Mouse (Mus musculus) midbrain, embryonic 10.5 days (tissue): Measurements from ENCODE around the gene Tpra1. TPM values are rescaled to one million over a fixed set of nuclear protein-coding genes. Genes with fewer than 3 reads are reported as not detected.
A peak's percentile ranks its signal among the peaks of the same experiment; 100 is the strongest.

Experiments
- DNase-seq: peaks from one replicate; pipeline ENCODE4 v3.0.0-alpha.2; 2017; ENCODE audit warnings: low spot score
- H3K27ac ChIP-seq: fragments of 300-500 bp; sonication (generic); replicated peaks from 2 replicates; pipeline ENCODE4 v1.5.1; 2016; ENCODE audit warnings: mild to moderate bottlenecking
- H3K27me3 ChIP-seq: fragments of 300-500 bp; sonication (generic); 2 replicates; pipeline ENCODE4 v1.6.1; 2016; ENCODE audit warnings: low read depth, mild to moderate bottlenecking; ENCODE audit not compliant: poor library complexity, severe bottlenecking
- H3K36me3 ChIP-seq: fragments of 300-500 bp; sonication (generic); 2 replicates; pipeline ENCODE4 v1.6.1; 2016; ENCODE audit warnings: mild to moderate bottlenecking, moderate library complexity
- H3K4me1 ChIP-seq: fragments of 300-500 bp; sonication (generic); 2 replicates; pipeline ENCODE4 v1.6.1; 2016
- H3K4me3 ChIP-seq: fragments of 300-500 bp; sonication (generic); 2 replicates; pipeline ENCODE4 v1.5.1; 2016; ENCODE audit warnings: mild to moderate bottlenecking, moderate library complexity
- H3K9me3 ChIP-seq: fragments of 300-500 bp; sonication (generic); replicated peaks from 2 replicates; pipeline ENCODE4 v1.6.1; 2016; ENCODE audit warnings: mild to moderate bottlenecking
- WGBS: fragments of 180-500 bp; shearing (Covaris S2); methylation state at CpG from one replicate; pipeline ENCODE4 v1.1.7; 2016; 5-methylcytosine and 5-hydroxymethylcytosine counted together
- polyA plus RNA-seq: library from polyadenylated mRNA; unstranded; fragments of >200 nt; fragmentation: Nextera tagmentation; extraction: Ambion mirVana; gene quantifications from 2 replicates; pipeline ENCODE4 v1.2.1, GENCODE M21; 2016

The Tpra1 gene
- polyA plus RNA-seq, 1 experiment from 2014 or later, result 57.6 TPM

GRCm38 (mm10) chr6:88914799-88915198, 12.7 kb downstream of the Tpra1 start:
- H3K36me3 ChIP-seq, result peaks cover 32% of the 10 kb centered on the region
- no peak overlapping the region for H3K4me3 ChIP-seq
- no peak for DNase-seq
- H3K9me3 ChIP-seq, result no peaks in the 10 kb centered on the region
- H3K27me3 ChIP-seq, result no peaks in the 10 kb centered on the region
- H3K27ac ChIP-seq, result no peak overlapping the region
- no peaks in the 10 kb centered on the region for H3K4me1 ChIP-seq
- 77% methylated on average over 5 of the region's 5 CpGs for WGBS

DNA sequence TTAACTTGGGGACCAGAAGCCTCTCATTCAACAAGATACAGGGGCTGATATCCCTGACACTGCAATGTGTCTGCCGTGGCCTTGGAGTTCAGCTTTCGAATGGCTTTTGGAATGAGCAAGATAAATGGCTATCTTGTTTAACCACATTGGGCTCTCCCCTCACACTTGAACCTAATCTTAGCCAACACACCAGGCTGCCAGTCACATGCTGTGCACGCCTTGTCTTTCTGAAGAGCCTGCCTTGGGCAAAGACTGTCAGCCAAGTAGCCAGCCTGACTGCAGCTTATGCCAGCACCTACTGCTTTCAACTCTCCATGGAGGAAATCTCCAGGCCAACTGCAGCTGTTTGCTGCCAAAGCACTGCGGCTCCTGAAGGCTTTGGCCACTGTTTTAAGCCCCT, 13.5 kb downstream of the Tpra1 start:
- Histone ChIP-seq H3K9me3 (no peaks in the 10 kb centered on the region), H3K36me3 (peaks cover 25% of the 10 kb centered on the region), H3K27me3 (no peaks in the 10 kb centered on the region), H3K4me3 (no peak overlapping the region), H3K4me1 (no peaks in the 10 kb centered on the region), H3K27ac (0 out of 2 replicates have a peak overlapping the region, but pooled peaks have one; percentile 28)
- DNase-seq, result no peak
- WGBS, result 87% methylated on average over 4 of the region's 4 CpGs

DNA sequence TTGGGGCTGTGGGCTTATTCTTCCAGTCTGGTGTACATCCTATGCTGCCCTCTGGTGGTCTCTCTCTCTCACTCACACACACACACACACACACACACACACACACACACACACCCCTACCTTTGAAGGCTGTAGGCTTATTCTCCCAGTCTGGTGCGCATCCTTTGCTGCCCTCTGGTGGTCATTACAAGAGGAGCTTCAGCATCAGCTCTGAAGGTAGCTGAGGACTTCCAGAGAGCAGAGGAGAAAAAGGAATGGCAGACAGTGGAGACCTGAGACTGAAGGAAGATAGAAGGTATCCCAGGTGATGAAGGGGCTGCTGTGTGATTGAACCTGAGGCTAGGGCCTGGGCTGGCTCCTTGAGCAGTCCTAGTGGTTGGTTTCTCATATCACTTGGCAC, 14.1 kb downstream of the Tpra1 start:
- no peak overlapping the region for H3K27ac ChIP-seq
- no peak for DNase-seq
- WGBS, result 50% methylated on average over 1 of the region's 1 CpGs
- H3K9me3 ChIP-seq, result no peaks in the 10 kb centered on the region
- H3K36me3 ChIP-seq, result peaks cover 18% of the 10 kb centered on the region
- H3K4me1 ChIP-seq, result no peaks in the 10 kb centered on the region
- no peak overlapping the region for H3K4me3 ChIP-seq
- H3K27me3 ChIP-seq, result no peaks in the 10 kb centered on the region

DNA sequence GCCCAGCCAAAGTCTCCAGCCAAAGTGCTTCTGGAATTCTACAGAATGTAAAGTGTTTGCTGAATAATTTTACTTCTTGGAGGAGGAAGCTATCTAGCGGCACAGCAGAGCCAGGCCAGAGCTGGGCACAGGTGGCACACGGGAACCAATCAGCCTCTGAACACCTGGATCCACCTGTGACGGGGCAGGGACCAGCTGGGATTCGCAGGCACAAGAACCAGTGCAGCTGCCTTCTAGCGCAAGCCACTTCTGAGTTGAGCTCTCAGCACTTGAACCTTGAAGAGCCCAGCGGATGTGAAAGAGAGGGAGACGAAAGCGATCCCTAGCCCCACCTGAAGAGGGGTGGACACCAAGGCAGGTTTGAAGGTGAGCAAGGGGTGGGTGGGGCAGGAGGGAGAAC, 16.8 kb downstream of the Tpra1 start:
- Histone ChIP-seq H3K27me3 (no peaks in the 10 kb centered on the region), H3K4me1 (peaks cover 3% of the 10 kb centered on the region), H3K4me3 (no peak overlapping the region), H3K9me3 (no peaks in the 10 kb centered on the region), H3K36me3 (no peaks in the 10 kb centered on the region), H3K27ac (no peak overlapping the region; the same call in 1 of the 2 replicates)
- no peak for DNase-seq
- 81% methylated on average over 8 of the region's 8 CpGs for WGBS

DNA sequence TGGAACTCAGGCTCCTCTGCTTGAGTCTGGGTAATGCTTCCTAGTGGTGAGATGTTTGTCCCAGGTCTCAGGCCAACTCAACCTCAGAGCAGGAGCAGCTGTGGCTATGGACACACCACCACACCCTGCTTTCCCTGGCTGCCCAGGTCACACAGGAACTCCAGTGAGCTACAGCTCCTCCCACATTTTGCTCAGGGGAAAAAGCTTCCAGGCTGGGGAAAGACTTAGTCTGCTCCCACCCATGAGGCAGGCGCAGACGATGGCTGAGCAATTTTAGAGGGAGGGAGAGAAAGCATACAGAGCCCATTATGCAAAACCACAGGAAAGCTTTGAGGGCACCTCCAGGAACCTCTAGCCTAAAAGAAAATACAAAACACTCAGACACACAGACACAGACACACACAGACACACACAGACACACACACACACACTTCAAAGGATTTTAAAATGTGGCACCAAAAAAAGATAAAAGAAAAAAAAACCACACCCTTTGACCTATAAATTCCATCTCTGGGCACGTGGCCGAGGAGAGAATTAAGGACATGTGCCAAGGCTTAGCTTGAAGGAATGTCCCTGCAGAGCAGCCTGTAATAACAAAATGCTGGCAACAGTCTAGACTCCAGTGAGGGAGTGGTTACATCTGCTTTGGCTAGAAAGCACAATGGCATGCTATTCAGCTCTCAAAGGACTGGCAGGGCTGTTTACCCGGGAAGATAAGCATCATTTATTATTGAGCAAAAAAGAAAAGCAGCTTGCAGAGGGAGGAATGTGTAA, 22.6 kb downstream of the Tpra1 start:
- H3K4me1 ChIP-seq, result peaks cover 61% of the 10 kb centered on the region
- H3K27me3 ChIP-seq, result 0 out of 2 replicates have a peak, but pooled peaks cover 6% of the 10 kb centered on the region
- no peaks in the 10 kb centered on the region for H3K9me3 ChIP-seq
- no peak overlapping the region for H3K4me3 ChIP-seq
- peak; percentile 54 for DNase-seq
- H3K36me3 ChIP-seq, result no peaks in the 10 kb centered on the region
- 2% methylated on average over 5 of the region's 5 CpGs for WGBS
- H3K27ac ChIP-seq, result peak overlapping the region; percentile 90

GRCm38 (mm10) chr6:88925640-88926205, 23.7 kb downstream of the Tpra1 start:
- H3K27ac ChIP-seq, result peak overlapping the region; percentile 90
- H3K36me3 ChIP-seq, result no peaks in the 10 kb centered on the region
- peak overlapping the region; percentile 28 for H3K4me3 ChIP-seq
- peak; percentile 90 for DNase-seq
- H3K9me3 ChIP-seq, result no peaks in the 10 kb centered on the region
- H3K4me1 ChIP-seq, result peaks cover 72% of the 10 kb centered on the region
- H3K27me3 ChIP-seq, result 0 out of 2 replicates have a peak, but pooled peaks cover 6% of the 10 kb centered on the region
- 0% methylated on average over 4 of the region's 4 CpGs for WGBS

DNA sequence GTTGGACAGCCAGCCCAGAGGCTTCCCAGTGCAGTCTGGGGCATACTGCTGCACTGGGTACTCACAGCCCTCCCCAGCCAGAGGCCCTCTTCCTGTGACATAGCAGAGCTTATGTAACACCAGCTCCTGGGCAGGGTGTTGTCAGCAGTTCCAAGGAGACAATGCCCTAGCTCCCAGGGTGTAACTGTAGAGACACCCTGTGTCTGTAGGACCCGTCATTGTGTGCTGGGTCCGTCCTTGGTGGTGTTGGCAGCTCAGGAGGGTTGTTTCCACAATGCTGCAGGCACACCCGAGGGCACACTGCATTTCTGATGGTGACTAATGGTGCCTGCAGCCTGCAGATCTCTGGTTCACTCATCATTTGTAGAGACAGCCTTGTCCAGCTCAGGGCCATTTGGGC, 24.8 kb downstream of the Tpra1 start:
- H3K4me1 ChIP-seq, result peaks cover 83% of the 10 kb centered on the region
- no peak overlapping the region for H3K4me3 ChIP-seq
- DNase-seq, result no peak
- peaks cover 10% of the 10 kb centered on the region; the same call in 1 of the 2 replicates for H3K27me3 ChIP-seq
- WGBS, result 63% methylated on average over 3 of the region's 3 CpGs
- peak overlapping the region; percentile 90 for H3K27ac ChIP-seq
- H3K9me3 ChIP-seq, result no peaks in the 10 kb centered on the region
- H3K36me3 ChIP-seq, result no peaks in the 10 kb centered on the region

GRCm38 (mm10) chr6:88927595-88927994, 25.5 kb downstream of the Tpra1 start:
- Histone ChIP-seq H3K4me3 (no peak overlapping the region), H3K4me1 (peaks cover 90% of the 10 kb centered on the region), H3K27me3 (peaks cover 18% of the 10 kb centered on the region), H3K36me3 (no peaks in the 10 kb centered on the region), H3K27ac (peak overlapping the region; percentile 90), H3K9me3 (no peaks in the 10 kb centered on the region)
- WGBS, result 0% methylated on average over 2 of the region's 2 CpGs
- DNase-seq, result peak; percentile 84

- Histone ChIP-seq H3K36me3 (no peaks in the 10 kb centered on the region), H3K27ac (peak overlapping the region; percentile 90), H3K4me3 (no peak overlapping the region), H3K4me1 (peaks cover 94% of the 10 kb centered on the region), H3K27me3 (peaks cover 22% of the 10 kb centered on the region), H3K9me3 (no peaks in the 10 kb centered on the region)
- WGBS, result 80% methylated on average over 1 of the region's 1 CpGs
- no peak for DNase-seq
Observed at GRCm38 (mm10) chr6:88928026-88928425, 26.0 kb downstream of the Tpra1 start.

DNA sequence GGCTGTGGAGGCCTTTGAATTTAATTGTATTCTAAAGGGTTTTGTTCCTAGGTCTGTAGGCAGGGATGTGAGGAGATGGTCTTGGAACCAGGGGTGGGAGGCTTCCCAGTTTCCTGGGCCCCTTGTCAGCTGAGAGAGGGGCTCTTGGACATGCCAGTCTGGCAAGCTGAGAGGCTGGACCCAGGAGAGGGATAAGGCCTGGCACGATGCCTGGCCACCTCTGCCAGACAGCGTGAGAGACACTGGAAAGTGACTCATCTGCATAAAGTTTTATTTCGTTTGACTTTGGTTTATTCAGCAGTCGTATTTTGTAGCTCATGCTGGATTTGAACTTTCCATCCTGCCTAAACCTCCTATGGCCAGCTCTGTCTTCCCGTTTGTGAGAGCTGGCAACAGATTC, 26.5 kb downstream of the Tpra1 start:
- Histone ChIP-seq H3K36me3 (no peaks in the 10 kb centered on the region), H3K4me1 (peaks cover 98% of the 10 kb centered on the region), H3K4me3 (no peak overlapping the region), H3K9me3 (no peaks in the 10 kb centered on the region), H3K27ac (peak overlapping the region; percentile 90), H3K27me3 (peaks cover 26% of the 10 kb centered on the region)
- no peak for DNase-seq
- WGBS, result 82% methylated on average over 5 of the region's 5 CpGs

- Histone ChIP-seq H3K36me3 (no peaks in the 10 kb centered on the region), H3K27me3 (peaks cover 35% of the 10 kb centered on the region), H3K27ac (peak overlapping the region; percentile 90), H3K4me1 (peaks cover 98% of the 10 kb centered on the region), H3K4me3 (no peak overlapping the region), H3K9me3 (no peaks in the 10 kb centered on the region)
- 61% methylated on average over 6 of the region's 6 CpGs for WGBS
- no peak for DNase-seq
Observed at GRCm38 (mm10) chr6:88929451-88929850, 27.4 kb downstream of the Tpra1 start.

DNA sequence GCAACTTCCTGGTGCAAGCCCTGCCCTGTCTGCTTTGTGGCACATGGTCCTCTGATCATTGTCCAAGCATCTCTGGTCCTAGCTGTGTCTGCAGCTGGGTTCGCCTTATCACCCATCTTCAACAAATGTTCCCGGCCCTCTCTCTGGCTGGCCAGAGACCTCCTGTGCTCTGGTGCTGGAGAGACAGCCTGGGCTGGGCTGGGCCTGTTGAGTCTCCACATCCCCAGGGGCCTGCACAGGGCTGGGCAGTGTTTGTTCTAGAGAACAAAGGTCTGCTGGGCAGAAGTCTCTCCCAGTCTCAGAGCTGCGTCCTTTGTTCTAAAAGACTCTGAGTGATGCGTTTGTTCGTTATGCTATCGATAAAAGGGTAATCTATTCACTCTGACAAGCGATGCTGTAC, 28.0 kb downstream of the Tpra1 start:
- H3K9me3 ChIP-seq, result no peaks in the 10 kb centered on the region
- no peak for DNase-seq
- peaks cover 98% of the 10 kb centered on the region for H3K4me1 ChIP-seq
- WGBS, result 56% methylated on average over 7 of the region's 7 CpGs
- no peaks in the 10 kb centered on the region for H3K36me3 ChIP-seq
- H3K27me3 ChIP-seq, result peaks cover 41% of the 10 kb centered on the region
- peak overlapping the region; percentile 90 for H3K27ac ChIP-seq
- H3K4me3 ChIP-seq, result no peak overlapping the region

DNA sequence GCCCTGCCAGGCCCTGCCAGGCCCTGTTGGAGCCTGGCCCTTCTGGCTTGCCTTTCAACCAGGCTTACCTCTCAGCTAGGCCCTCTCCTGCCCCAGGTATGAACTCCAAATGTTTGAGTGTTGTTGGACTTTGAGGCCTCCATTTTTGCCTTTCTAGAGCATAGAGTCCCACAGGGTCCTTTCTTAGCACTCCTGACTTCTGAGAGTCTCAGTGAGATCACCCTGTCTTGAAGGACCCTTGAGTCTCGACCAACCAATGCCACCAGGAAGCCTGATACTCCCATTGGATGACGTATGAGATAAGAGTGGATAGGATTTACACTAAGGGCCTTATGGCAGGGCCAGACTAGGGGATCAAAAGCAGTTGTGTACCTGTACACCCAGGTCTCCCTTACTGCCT, 29.4 kb downstream of the Tpra1 start:
- Histone ChIP-seq H3K4me1 (peaks cover 98% of the 10 kb centered on the region), H3K27me3 (peaks cover 47% of the 10 kb centered on the region)
- WGBS, result 91% methylated on average over 2 of the region's 2 CpGs

More for the DNA sequence above, 29.4 kb downstream of the Tpra1 start:
- no peak overlapping the region for H3K4me3 ChIP-seq
- DNase-seq, result no peak
- peak overlapping the region; percentile 90 for H3K27ac ChIP-seq
- no peaks in the 10 kb centered on the region for H3K36me3 ChIP-seq
- no peaks in the 10 kb centered on the region for H3K9me3 ChIP-seq
